Mouse (Mus musculus) liver, adult 2 months (tissue): ENCODE data around the gene Trappc6b. TPM values are rescaled to one million over a fixed set of nuclear protein-coding genes. Genes with fewer than 3 reads are reported as not detected.
A peak's percentile ranks its signal among the peaks of the same experiment; 100 is the strongest.

Experiments used
- DNase-seq: peaks from one replicate; pipeline ENCODE4 v3.0.0-alpha.2; 2011; ENCODE audit warnings: low read depth, low spot score; ENCODE audit errors: extremely low read depth
- H3K27ac ChIP-seq: fragments of 200-500 bp; replicated peaks from 2 replicates; pipeline ENCODE4 v1.5.1; 2012; ENCODE audit warnings: low read depth, mild to moderate bottlenecking, control low read depth, inconsistent platforms, low read length; ENCODE audit not compliant: insufficient read depth
- H3K27me3 ChIP-seq: fragments of 200-500 bp; 2 replicates; pipeline ENCODE4 v1.6.1; 2012; ENCODE audit warnings: mild to moderate bottlenecking, moderate library complexity, low read length, inconsistent platforms; ENCODE audit not compliant: control insufficient read depth, insufficient read depth
- H3K36me3 ChIP-seq: fragments of 200-500 bp; 2 replicates; pipeline ENCODE4 v1.6.1; 2012; ENCODE audit warnings: low read length, inconsistent platforms; ENCODE audit not compliant: control insufficient read depth, insufficient read depth
- H3K4me1 ChIP-seq: fragments of 200-500 bp; 2 replicates; pipeline ENCODE4 v1.6.1; 2011; ENCODE audit warnings: low read length; ENCODE audit not compliant: control insufficient read depth, insufficient read depth
- H3K4me3 ChIP-seq: fragments of 200-500 bp; 2 replicates; pipeline ENCODE4 v1.5.1; 2011; ENCODE audit warnings: low read depth, mild to moderate bottlenecking, control low read depth, low read length, moderate library complexity; ENCODE audit not compliant: insufficient read depth
- H3K79me2 ChIP-seq: fragments of 200-500 bp; 2 replicates; pipeline ENCODE4 v1.6.1; 2012; ENCODE audit warnings: inconsistent platforms, mild to moderate bottlenecking, low read length, moderate library complexity; ENCODE audit not compliant: control insufficient read depth, insufficient read depth
- H3K9ac ChIP-seq: fragments of 200-500 bp; 2 replicates; pipeline ENCODE4 v1.6.1; 2012; ENCODE audit warnings: low read depth, mild to moderate bottlenecking, control low read depth, inconsistent platforms, low read length
- CTCF ChIP-seq: fragments of 200-500 bp; IDR thresholded peaks from 2 replicates; pipeline ENCODE4 v1.5.1; 2011; ENCODE audit warnings: low read depth, low read length, control low read depth
- POLR2A ChIP-seq: fragments of 200-500 bp; IDR thresholded peaks from 2 replicates; pipeline ENCODE4 v1.6.1; 2011; ENCODE audit warnings: low read length, control low read depth; ENCODE audit not compliant: insufficient read depth; ENCODE audit errors: extremely low read depth
- WGBS: fragments of 180-500 bp; shearing (Covaris S2); methylation state at CpG from one replicate; pipeline ENCODE4 v1.1.7; 2018; 5-methylcytosine and 5-hydroxymethylcytosine counted together
- polyA plus RNA-seq: library from polyadenylated mRNA; depleted of rRNA; stranded (reverse); fragments of >200 nt; gene quantifications from 2 replicates; pipeline ENCODE4 v1.2.3, GENCODE M21; 2012
- total RNA-seq: library from RNA; depleted of rRNA; stranded (reverse); fragments of >200 nt; gene quantifications from 2 replicates; pipeline ENCODE4 v1.2.3, GENCODE M21; 2014

The Trappc6b gene
- total and polyA plus RNA-seq, 2 experiments, result 37.6 to 63.9 TPM

DNA sequence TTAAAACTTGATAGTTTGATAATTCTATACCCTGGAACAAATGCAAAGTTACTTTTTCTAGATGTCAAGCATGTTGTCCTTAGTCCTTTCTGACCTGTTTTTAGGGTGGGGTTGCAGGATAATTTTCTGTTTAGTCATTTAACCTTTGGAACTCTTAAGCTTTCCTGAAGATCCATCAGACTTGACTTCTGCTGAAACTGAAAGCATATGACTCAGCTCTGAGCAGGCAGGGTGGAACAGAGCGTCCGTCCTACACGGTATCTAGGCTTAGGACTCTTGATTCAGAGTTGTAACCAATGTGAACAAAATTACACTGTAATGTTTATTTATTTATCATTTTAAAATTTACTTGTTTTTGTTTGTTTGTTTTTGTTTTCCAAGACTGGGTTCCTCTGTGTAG, 16.6 kb upstream of the Trappc6b start:
- H3K36me3 ChIP-seq, result peaks cover 10% of the 10 kb centered on the region
- 86% methylated on average over 3 of the region's 3 CpGs for WGBS
- no peak overlapping the region for H3K4me3 ChIP-seq
- H3K4me1 ChIP-seq, result no peaks in the 10 kb centered on the region
- DNase-seq, result no peak
- H3K79me2 ChIP-seq, result no peaks in the 10 kb centered on the region
- H3K9ac ChIP-seq, result no peak overlapping the region
- no peak for TF ChIP-seq POLR2A
- no peaks in the 10 kb centered on the region for H3K27me3 ChIP-seq
- H3K27ac ChIP-seq, result no peak overlapping the region

DNA sequence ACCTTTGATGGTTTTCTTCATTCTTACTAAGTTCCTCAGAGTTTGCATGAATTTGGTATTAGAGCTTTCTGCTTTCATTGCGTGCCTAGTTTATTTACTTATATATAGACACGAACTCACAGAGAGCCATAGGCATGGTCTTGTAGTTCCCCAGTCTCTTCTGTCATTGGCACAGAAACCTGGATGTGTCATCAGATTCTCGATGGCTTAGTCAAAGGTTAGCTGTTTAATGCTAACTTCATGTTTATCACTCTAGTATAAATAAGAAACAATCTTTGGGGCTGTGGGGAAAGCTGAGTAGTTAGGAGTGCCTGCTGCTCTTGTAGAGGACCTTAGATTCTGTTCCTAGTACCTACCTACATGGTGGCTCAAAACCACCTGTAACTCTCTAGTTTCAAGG, 15.7 kb upstream of the Trappc6b start:
- 72% methylated on average over 3 of the region's 3 CpGs for WGBS
- TF ChIP-seq POLR2A (no peak), CTCF (no peak)

DNA sequence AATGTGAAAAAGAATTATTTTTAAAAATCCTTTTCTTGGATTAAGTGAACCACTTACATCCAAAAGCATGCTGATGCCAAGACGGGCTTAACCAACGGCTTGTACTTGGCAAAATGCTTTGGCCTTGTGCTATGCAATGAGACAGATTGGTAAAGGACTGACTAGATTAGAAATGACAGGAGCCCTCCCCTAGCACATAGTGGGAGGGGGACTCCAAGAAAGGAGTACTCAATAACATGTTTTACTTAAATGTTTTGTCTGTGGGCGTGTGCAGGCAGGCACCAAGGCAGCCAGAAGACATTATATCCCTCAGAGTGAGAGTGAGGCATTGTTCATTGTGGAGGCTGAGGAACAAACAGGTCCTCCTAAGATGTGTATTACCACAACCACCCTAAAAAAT, 12.8 kb upstream of the Trappc6b start:
- no peak for TF ChIP-seq CTCF
- TF ChIP-seq POLR2A, result no peak
- H3K36me3 ChIP-seq, result peaks cover 42% of the 10 kb centered on the region
- H3K4me1 ChIP-seq, result no peaks in the 10 kb centered on the region
- 75% methylated on average over 3 of the region's 3 CpGs for WGBS
- H3K27me3 ChIP-seq, result no peaks in the 10 kb centered on the region
- H3K27ac ChIP-seq, result no peak overlapping the region
- no peak for DNase-seq
- no peaks in the 10 kb centered on the region for H3K79me2 ChIP-seq
- no peak overlapping the region for H3K9ac ChIP-seq
- no peak overlapping the region for H3K4me3 ChIP-seq

More for the DNA sequence above, 15.7 kb upstream of the Trappc6b start:
- no peak overlapping the region for H3K4me3 ChIP-seq
- H3K36me3 ChIP-seq, result peaks cover 17% of the 10 kb centered on the region
- no peak overlapping the region for H3K27ac ChIP-seq
- H3K4me1 ChIP-seq, result no peaks in the 10 kb centered on the region
- H3K79me2 ChIP-seq, result no peaks in the 10 kb centered on the region
- no peaks in the 10 kb centered on the region for H3K27me3 ChIP-seq
- DNase-seq, result no peak
- no peak overlapping the region for H3K9ac ChIP-seq

DNA sequence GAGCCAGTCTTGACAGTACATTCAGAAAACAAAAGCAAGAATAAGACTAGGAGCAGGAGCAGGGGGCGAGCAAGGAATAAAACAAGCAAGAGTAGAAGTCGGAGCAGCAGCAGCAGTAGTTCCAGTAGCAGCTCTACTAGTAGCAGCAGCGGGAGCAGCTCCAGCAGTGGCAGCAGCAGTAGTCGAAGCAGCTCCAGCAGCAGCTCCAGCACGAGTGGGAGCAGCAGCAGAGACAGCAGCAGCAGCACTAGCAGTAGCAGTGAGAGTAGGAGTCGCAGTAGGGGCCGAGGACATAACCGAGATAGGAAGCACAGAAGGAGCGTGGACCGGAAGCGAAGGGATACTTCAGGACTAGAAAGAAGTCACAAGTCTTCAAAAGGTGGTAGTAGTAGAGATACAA, 11.0 kb upstream of the Trappc6b start:
- Histone ChIP-seq H3K4me1 (peaks cover 3% of the 10 kb centered on the region), H3K4me3 (no peak overlapping the region), H3K36me3 (peaks cover 52% of the 10 kb centered on the region), H3K27ac (no peak overlapping the region), H3K79me2 (peaks cover 1% of the 10 kb centered on the region), H3K27me3 (no peaks in the 10 kb centered on the region), H3K9ac (no peak overlapping the region)
- no peak for TF ChIP-seq POLR2A
- no peak for TF ChIP-seq CTCF
- WGBS, result 90% methylated on average over 11 of the region's 11 CpGs
- DNase-seq, result no peak

DNA sequence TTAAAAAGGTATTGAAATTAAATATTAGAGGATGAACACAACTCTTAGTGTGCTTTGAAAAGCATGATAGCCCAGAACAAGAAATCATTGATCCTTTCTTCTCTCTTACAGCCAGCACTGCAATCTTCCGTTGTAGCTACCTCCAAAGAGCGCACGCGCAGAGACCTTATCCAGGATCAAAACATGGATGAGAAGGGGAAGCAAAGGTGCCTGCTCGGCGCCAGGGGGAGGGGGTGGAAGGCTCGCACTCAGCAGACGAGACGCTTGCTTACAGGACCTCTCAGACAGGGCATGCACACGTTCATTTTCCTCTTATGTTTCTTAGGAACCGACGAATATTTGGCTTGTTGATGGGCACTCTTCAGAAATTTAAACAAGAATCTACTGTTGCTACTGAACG, 7.5 kb upstream of the Trappc6b start:
- Histone ChIP-seq H3K79me2 (peaks cover 6% of the 10 kb centered on the region), H3K36me3 (peaks cover 44% of the 10 kb centered on the region), H3K27ac (no peak overlapping the region), H3K9ac (no peak overlapping the region), H3K27me3 (no peaks in the 10 kb centered on the region), H3K4me1 (peaks cover 3% of the 10 kb centered on the region), H3K4me3 (no peak overlapping the region)
- WGBS, result 92% methylated on average over 13 of the region's 13 CpGs
- TF ChIP-seq POLR2A, result no peak
- TF ChIP-seq CTCF, result no peak
- no peak for DNase-seq

DNA sequence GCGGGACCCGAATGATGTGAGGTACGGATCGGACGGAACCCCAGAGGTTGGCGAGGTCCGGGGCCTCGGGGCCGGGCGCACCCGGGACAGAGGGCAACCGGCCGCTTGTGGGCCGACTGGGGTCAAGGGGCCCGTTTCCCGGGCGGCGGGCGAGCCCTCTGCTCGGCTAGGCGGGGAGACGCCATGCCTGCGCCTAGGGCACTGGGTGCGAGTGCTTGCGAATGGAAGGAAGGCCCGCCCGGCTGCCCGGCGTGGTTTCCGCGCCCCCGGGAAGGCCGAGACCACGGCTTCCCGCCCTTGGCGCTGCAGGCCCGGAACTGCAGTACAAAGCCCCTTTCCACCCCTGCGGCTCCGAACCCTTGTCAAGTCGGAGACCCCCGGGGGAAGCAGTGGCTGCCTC, 5.8 kb upstream of the Trappc6b start:
- TF ChIP-seq CTCF, result no peak
- TF ChIP-seq POLR2A, result no peak
- under 1% methylated on average over 41 of the region's 41 CpGs for WGBS
- peaks cover 3% of the 10 kb centered on the region for H3K4me1 ChIP-seq
- no peaks in the 10 kb centered on the region for H3K27me3 ChIP-seq
- peak overlapping the region; percentile 78 for H3K4me3 ChIP-seq
- H3K27ac ChIP-seq, result peak overlapping the region; percentile 80
- DNase-seq, result no peak
- peak overlapping the region; percentile 88 for H3K9ac ChIP-seq
- peaks cover 6% of the 10 kb centered on the region for H3K79me2 ChIP-seq
- H3K36me3 ChIP-seq, result peaks cover 36% of the 10 kb centered on the region
